ENCODE assay signal across 23 mouse cellular contexts in genomic region chr9:42962506-42962905, GRCm38 (mm10). TPM values are rescaled to one million over a fixed set of nuclear protein-coding genes. Genes with fewer than 3 reads are reported as not detected.
DNase-seq lines count a peak whose midpoint lies in the region; ATAC-seq and TF ChIP-seq lines count a peak whose summit lies in the region.
"Had no signal": no experiment of that assay in that cellular context is flagged by ENCODE, and none has a peak within 500 bp of the region (broad histone marks: within the 10 kb centered on the region; RNA-seq: fewer than 3 reads in every experiment).

No protein-coding gene starts in this region.

- H3K9me3 ChIP-seq in kidney, embryonic 14.5 days (ENCODE audit: control insufficient read depth, low read length) = no peaks in the 10 kb centered on the region
- no peaks in the 10 kb centered on the region for H3K9me3 ChIP-seq in midbrain, postnatal 0 days (ENCODE audit: low read length)
- H3K9me3 ChIP-seq in midbrain, embryonic 10.5 days (replicated peaks) = no peaks in the 10 kb centered on the region
- H3K9me3 ChIP-seq in kidney, postnatal 0 days (replicated peaks; ENCODE audit: low read length) = no peaks in the 10 kb centered on the region
- no peaks in the 10 kb centered on the region for H3K9me3 ChIP-seq in intestine, embryonic 15.5 days
- no peaks in the 10 kb centered on the region for H3K9me3 ChIP-seq in forebrain, embryonic 14.5 days (replicated peaks; ENCODE audit: control insufficient read depth, low read length)
- H3K9me3 ChIP-seq: embryonic facial prominence, embryonic 10.5 days; forebrain, embryonic 10.5 days; heart, embryonic 13.5 days; neural tube, embryonic 13.5 days had no signal

- no peak for TF ChIP-seq CTCF in midbrain, postnatal 0 days (IDR thresholded peaks at IDR 0.05)
- no peak for TF ChIP-seq CTCF in kidney, postnatal 0 days (IDR thresholded peaks at IDR 0.05; ENCODE audit: low read depth)

- H3K9ac ChIP-seq in kidney, embryonic 14.5 days (ENCODE audit: low read depth, low read length) = no peak overlapping the region
- no peak overlapping the region for H3K9ac ChIP-seq in midbrain, postnatal 0 days (replicated peaks; ENCODE audit: low read length, poor library complexity, severe bottlenecking)
- no peak overlapping the region for H3K9ac ChIP-seq in kidney, postnatal 0 days (ENCODE audit: low read depth, low read length)
- H3K9ac ChIP-seq in intestine, embryonic 15.5 days = no peak overlapping the region
- no peak overlapping the region for H3K9ac ChIP-seq in forebrain, embryonic 14.5 days (ENCODE audit: low read length)
- H3K9ac ChIP-seq: heart, embryonic 13.5 days; neural tube, embryonic 13.5 days had no signal

- WGBS in kidney, embryonic 14.5 days = 86% methylated on average over 6 of the region's 6 CpGs
- 69% methylated on average over 6 of the region's 6 CpGs for WGBS in midbrain, postnatal 0 days
- WGBS in midbrain, embryonic 10.5 days = 93% methylated on average over 6 of the region's 6 CpGs
- 74% methylated on average over 6 of the region's 6 CpGs for WGBS in kidney, postnatal 0 days
- 83% methylated on average over 6 of the region's 6 CpGs for WGBS in intestine, embryonic 15.5 days
- WGBS in forebrain, embryonic 14.5 days = 85% methylated on average over 6 of the region's 6 CpGs

- H3K4me2 ChIP-seq in kidney, embryonic 14.5 days (replicated peaks; ENCODE audit: low read depth, low read length) = no peak overlapping the region
- no peak overlapping the region for H3K4me2 ChIP-seq in midbrain, postnatal 0 days (ENCODE audit: low read depth, low read length, poor library complexity, severe bottlenecking)
- H3K4me2 ChIP-seq in kidney, postnatal 0 days (ENCODE audit: low read length) = no peak overlapping the region
- no peak overlapping the region for H3K4me2 ChIP-seq in intestine, embryonic 15.5 days (replicated peaks)
- H3K4me2 ChIP-seq in forebrain, embryonic 14.5 days (ENCODE audit: low read length) = no peak overlapping the region
- H3K4me2 ChIP-seq: heart, embryonic 13.5 days; midbrain, embryonic 11.5 days; neural tube, embryonic 13.5 days had no signal

- H3K4me1 ChIP-seq in kidney, embryonic 14.5 days (ENCODE audit: control insufficient read depth, insufficient read depth, low read length) = no peaks in the 10 kb centered on the region
- H3K4me1 ChIP-seq in midbrain, postnatal 0 days (ENCODE audit: insufficient read depth, low read length) = no peaks in the 10 kb centered on the region
- H3K4me1 ChIP-seq in midbrain, embryonic 10.5 days = no peaks in the 10 kb centered on the region
- H3K4me1 ChIP-seq in kidney, postnatal 0 days (replicated peaks; ENCODE audit: insufficient read depth, low read length) = no peaks in the 10 kb centered on the region
- no peaks in the 10 kb centered on the region for H3K4me1 ChIP-seq in intestine, embryonic 15.5 days (replicated peaks)
- H3K4me1 ChIP-seq in forebrain, embryonic 14.5 days (ENCODE audit: control insufficient read depth, insufficient read depth, low read length) = no peaks in the 10 kb centered on the region
- H3K4me1 ChIP-seq: forebrain, embryonic 10.5 days; heart, embryonic 13.5 days had no signal

- H3K36me3 ChIP-seq in kidney, embryonic 14.5 days (ENCODE audit: control insufficient read depth, insufficient read depth, low read length) = peaks cover 12% of the 10 kb centered on the region
- peaks cover 5% of the 10 kb centered on the region for H3K36me3 ChIP-seq in midbrain, postnatal 0 days (ENCODE audit: insufficient read depth, low read length)
- peaks cover 13% of the 10 kb centered on the region for H3K36me3 ChIP-seq in midbrain, embryonic 10.5 days
- peaks cover 10% of the 10 kb centered on the region; the same call in 1 of the 2 replicates for H3K36me3 ChIP-seq in kidney, postnatal 0 days (ENCODE audit: insufficient read depth, low read length)
- peaks cover 3% of the 10 kb centered on the region; the same call in 1 of the 2 replicates for H3K36me3 ChIP-seq in intestine, embryonic 15.5 days
- H3K36me3 ChIP-seq in forebrain, embryonic 14.5 days (ENCODE audit: control insufficient read depth, insufficient read depth, low read length) = peaks cover 12% of the 10 kb centered on the region

- no peak for ATAC-seq in kidney, embryonic 14.5 days (ENCODE audit: low FRiP score, low TSS enrichment)
- peak; percentile 54; the same call in 1 of the 2 replicates for ATAC-seq in midbrain, postnatal 0 days (ENCODE audit: low FRiP score)
- ATAC-seq in kidney, postnatal 0 days (replicated peaks; ENCODE audit: low FRiP score, low read depth) = 0 out of 2 replicates have a peak, but pooled peaks have one; percentile 44
- no peak for ATAC-seq in intestine, embryonic 15.5 days
- no peak for ATAC-seq in forebrain, embryonic 14.5 days
- ATAC-seq: inflammation-experienced regulatory T-cells, adult 6 months had no signal

- H3K27ac ChIP-seq in kidney, embryonic 14.5 days (ENCODE audit: low read depth, low read length) = no peak overlapping the region
- 0 out of 2 replicates have a peak overlapping the region, but pooled peaks have one; percentile 7 for H3K27ac ChIP-seq in midbrain, postnatal 0 days (ENCODE audit: low read depth, low read length)
- H3K27ac ChIP-seq in midbrain, embryonic 10.5 days (replicated peaks) = no peak overlapping the region
- no peak overlapping the region for H3K27ac ChIP-seq in kidney, postnatal 0 days
- H3K27ac ChIP-seq in intestine, embryonic 15.5 days = no peak overlapping the region
- H3K27ac ChIP-seq in forebrain, embryonic 14.5 days (ENCODE audit: low read depth, low read length) = no peak overlapping the region
- H3K27ac ChIP-seq: embryonic facial prominence, embryonic 10.5 days; forebrain, embryonic 10.5 days; heart, adult 2 months; heart, embryonic 13.5 days; layer of hippocampus, adult 2 months; neural tube, embryonic 13.5 days had no signal

- H3K27me3 ChIP-seq in kidney, embryonic 14.5 days (ENCODE audit: control insufficient read depth, insufficient read depth, low read length) = no peaks in the 10 kb centered on the region
- no peaks in the 10 kb centered on the region for H3K27me3 ChIP-seq in midbrain, postnatal 0 days (ENCODE audit: insufficient read depth, low read length)
- H3K27me3 ChIP-seq in midbrain, embryonic 10.5 days (ENCODE audit: low read depth, poor library complexity, severe bottlenecking) = no peaks in the 10 kb centered on the region
- H3K27me3 ChIP-seq in kidney, postnatal 0 days (ENCODE audit: insufficient read depth, low read length) = no peaks in the 10 kb centered on the region
- H3K27me3 ChIP-seq in intestine, embryonic 15.5 days (replicated peaks) = no peaks in the 10 kb centered on the region
- no peaks in the 10 kb centered on the region for H3K27me3 ChIP-seq in forebrain, embryonic 14.5 days (replicated peaks; ENCODE audit: control insufficient read depth, insufficient read depth, low read length)
- H3K27me3 ChIP-seq: neural tube, embryonic 13.5 days had no signal

- H3K4me3 ChIP-seq in kidney, embryonic 14.5 days (ENCODE audit: low read length) = no peak overlapping the region
- no peak overlapping the region for H3K4me3 ChIP-seq in midbrain, postnatal 0 days (ENCODE audit: low read depth, low read length)
- no peak overlapping the region for H3K4me3 ChIP-seq in midbrain, embryonic 10.5 days
- no peak overlapping the region for H3K4me3 ChIP-seq in kidney, postnatal 0 days (replicated peaks; ENCODE audit: low read depth, low read length)
- no peak overlapping the region for H3K4me3 ChIP-seq in intestine, embryonic 15.5 days (replicated peaks)
- no peak overlapping the region for H3K4me3 ChIP-seq in forebrain, embryonic 14.5 days (ENCODE audit: low read depth, low read length)
- H3K4me3 ChIP-seq: embryonic facial prominence, embryonic 10.5 days; forebrain, embryonic 10.5 days; heart, adult 2 months; heart, embryonic 13.5 days; layer of hippocampus, adult 2 months; myocyte; neural tube, embryonic 13.5 days had no signal

- DNase-seq in kidney, adult 11 months = peak; percentile 51
- DNase-seq in midbrain, postnatal 0 days (ENCODE audit: low spot score) = no peak
- no peak for DNase-seq in midbrain, embryonic 10.5 days (ENCODE audit: low spot score)
- no peak for DNase-seq in kidney, postnatal 0 days (ENCODE audit: low spot score)
- no peak for DNase-seq in forebrain, embryonic 14.5 days (ENCODE audit: low spot score)
- DNase-seq: adrenal gland, adult 8-10 months; cerebellum, adult 11-12 months; cerebellum, postnatal 10 days; gastrocnemius, postnatal 25 days; heart, adult 2 months; heart, postnatal 14 days; layer of hippocampus, postnatal 36 days; thymus, postnatal 25 days had no signal

RNA-seq across cellular contexts. Expression of gene Grik4, which starts 18.2 kb away (rescaled TPM):
- 1.9 and 2.0 TPM in 2 replicates for polyA plus RNA-seq in kidney, embryonic 14.5 days (2014; fragmentation: Nextera tagmentation; extraction: Ambion mirVana)
- 14.8 and 17.2 TPM in 2 replicates for total RNA-seq in midbrain, postnatal 0 days (2014; rRNA removed)
- 9.5 and 9.7 TPM in 2 replicates for polyA plus RNA-seq in midbrain, postnatal 0 days (2015; fragmentation: Nextera tagmentation; extraction: Ambion mirVana)
- polyA plus RNA-seq in midbrain, embryonic 10.5 days (2016; fragmentation: Nextera tagmentation; extraction: Ambion mirVana) = 1.7 and 3.0 TPM in 2 replicates
- polyA plus RNA-seq in kidney, postnatal 0 days (2015; fragmentation: Nextera tagmentation; extraction: Ambion mirVana) = 2.0 and 2.3 TPM in 2 replicates
- polyA plus RNA-seq in intestine, embryonic 15.5 days (2015; fragmentation: Nextera tagmentation; extraction: Ambion mirVana) = 1.7 and 1.8 TPM in 2 replicates
- polyA plus RNA-seq in forebrain, embryonic 14.5 days (2014; fragmentation: Nextera tagmentation; extraction: Ambion mirVana) = 1.4 and 1.9 TPM in 2 replicates
- total RNA-seq: heart, postnatal 14 days had no signal
- polyA plus RNA-seq: myocyte had no signal

Comparison
In these comparisons a context has a peak if more than half of its experiments do, and no peak if none do; other contexts are left out.
1. ATAC-seq: peak in midbrain, postnatal 0 days (single experiment) and kidney, postnatal 0 days (single experiment); none in kidney, embryonic 14.5 days (single experiment), intestine, embryonic 15.5 days (single experiment) and forebrain, embryonic 14.5 days (single experiment).